Mouse (Mus musculus) cortical plate, adult 2 months (tissue): ENCODE data around the gene Kdm4d.

Experiments used
- CTCF ChIP-seq: fragments of 200-500 bp; IDR thresholded peaks from 2 replicates; pipeline ENCODE4 v1.5.1; 2011; ENCODE audit warnings: mild to moderate bottlenecking, control low read depth, low read length; ENCODE audit not compliant: insufficient read depth; ENCODE audit errors: extremely low read depth
- POLR2A ChIP-seq: fragments of 200-500 bp; IDR thresholded peaks from 2 replicates; pipeline ENCODE4 v1.6.1; 2011; ENCODE audit warnings: mild to moderate bottlenecking, low read length, control low read depth; ENCODE audit not compliant: insufficient read depth; ENCODE audit errors: extremely low read depth

- no peak for TF ChIP-seq POLR2A
- no peak for TF ChIP-seq CTCF
Observed at GRCm38 (mm10) chr9:14456320-14456719, 44.0 kb downstream of the Kdm4d start.
